Mouse (Mus musculus): ENCODE data around the gene Mrps9. TPM values are rescaled to one million over a fixed set of nuclear protein-coding genes. Genes with fewer than 3 reads are reported as not detected.
A peak's percentile ranks its signal among the peaks of the same experiment; 100 is the strongest.
"Not testable (repeated sequence)": the region's sequence is repeated elsewhere in the genome, so short reads cannot be mapped to it uniquely, and the experiment has no call there.

Mrps9 gene
- total RNA-seq (2014; fragmentation: Nextera tagmentation) (92.2 and 100 TPM in 2 replicates), total RNA-seq (2017) (83.1 and 105 TPM in 2 replicates)

DNA sequence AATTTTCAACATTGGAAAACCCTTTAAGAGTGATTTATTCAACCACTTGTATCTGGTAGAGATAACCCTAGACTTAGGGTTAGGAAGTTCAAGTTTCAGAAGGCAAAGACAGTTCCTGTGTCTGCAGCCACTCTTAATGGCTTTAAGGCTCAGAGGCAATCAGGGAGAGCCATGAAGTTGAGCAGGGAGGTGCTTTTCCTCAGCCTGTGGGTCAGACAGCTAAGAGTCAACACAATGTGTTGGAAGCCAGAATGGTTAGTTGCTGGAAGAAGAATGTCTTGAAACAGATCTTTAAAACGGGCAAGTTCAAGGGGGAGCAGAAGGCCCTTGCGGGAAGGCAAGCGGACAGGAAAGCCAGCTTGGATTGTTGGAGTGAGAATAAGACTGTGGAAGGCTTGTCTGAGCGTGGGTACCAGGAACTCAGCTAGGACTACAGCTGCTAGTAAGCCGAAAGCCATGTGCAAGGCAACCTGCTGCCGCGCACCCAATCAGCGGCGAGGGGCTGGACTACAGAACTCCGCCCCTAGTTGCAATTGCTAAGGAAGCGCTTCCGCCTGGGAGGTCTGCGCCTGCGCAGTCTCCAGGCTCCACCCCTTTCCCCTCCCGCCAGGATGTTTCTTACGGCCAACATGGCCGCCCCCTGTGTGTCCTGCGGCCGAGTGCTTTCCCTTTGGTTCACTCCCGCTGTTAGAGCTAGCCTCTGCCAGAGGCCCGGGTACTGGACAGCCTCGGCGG, at the start of gene Mrps9:
Gene Mrps9 (plus strand): TSS at position 571 of the 735 bp plus-strand sequence.
- peak; percentile 99 for ATAC-seq (replicated peaks; ENCODE audit: low FRiP score, low TSS enrichment, poor library complexity, severe bottlenecking)

DNA sequence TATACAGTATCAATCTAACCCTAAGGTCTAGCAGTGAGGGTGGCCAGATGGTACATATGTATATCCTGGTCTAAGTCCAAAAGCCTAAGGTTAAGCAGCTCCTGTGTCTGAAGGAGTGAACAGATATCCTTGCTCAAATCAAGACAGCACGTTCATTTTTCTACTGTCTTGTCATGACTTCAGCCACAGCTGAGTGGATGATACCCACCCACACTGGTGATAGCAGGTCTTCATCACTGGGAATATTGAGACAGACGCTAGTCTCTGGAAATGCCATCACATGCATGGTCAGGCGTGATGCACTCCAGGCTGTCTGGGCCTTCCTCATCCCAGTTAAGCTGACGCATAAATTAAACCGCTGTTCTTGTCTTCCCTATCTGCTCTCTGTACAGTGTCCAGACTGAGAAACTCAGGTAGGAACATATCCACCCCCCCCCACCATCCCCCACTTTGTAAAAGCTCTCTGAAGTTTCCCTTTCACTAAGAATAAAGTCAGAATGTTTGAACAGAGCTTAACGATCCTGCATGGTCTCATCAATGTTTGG, 37.7 kb upstream of the Mrps9 start:
- ATAC-seq (replicated peaks; ENCODE audit: low FRiP score, low TSS enrichment, poor library complexity, severe bottlenecking), result no peak

DNA sequence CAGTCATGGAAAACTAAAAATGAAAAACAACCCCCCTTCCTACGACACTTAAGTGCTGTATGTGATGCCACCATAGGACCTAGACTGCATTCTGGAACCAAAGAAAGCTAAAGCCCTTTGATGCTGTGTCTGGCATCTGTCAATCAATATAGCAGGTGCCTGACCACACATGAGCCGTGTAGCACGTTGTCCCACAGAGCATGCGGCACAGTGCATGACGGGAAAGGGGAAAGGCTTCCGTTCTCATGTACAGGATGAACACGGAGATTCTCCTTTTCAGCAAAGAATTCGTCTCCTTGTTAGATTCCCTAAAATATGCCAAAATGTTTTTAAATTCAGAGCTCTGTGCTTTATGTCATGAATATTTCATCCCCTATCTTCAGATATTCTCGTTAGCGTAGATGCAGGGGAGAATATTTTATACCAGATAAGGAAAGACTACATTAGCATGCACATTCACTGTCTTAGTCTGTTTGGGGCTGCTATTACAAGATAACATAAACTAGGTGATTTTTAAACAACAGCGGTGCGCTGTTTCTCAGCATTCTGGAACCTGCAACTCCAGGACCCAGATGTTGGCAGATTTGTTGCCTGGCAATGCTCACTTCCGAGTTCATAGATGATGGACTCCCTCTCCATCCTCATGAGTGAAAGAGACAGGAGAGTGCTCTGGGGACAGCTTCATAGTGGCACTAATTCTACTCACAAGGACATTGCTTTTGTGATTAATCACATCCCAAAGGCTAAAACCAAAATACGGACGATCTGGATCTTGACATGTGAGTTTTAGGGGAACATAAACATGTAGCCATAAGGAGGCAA, 36.0 kb upstream of the Mrps9 start:
- ATAC-seq (replicated peaks; ENCODE audit: low FRiP score, low TSS enrichment, poor library complexity, severe bottlenecking), result no peak

DNA sequence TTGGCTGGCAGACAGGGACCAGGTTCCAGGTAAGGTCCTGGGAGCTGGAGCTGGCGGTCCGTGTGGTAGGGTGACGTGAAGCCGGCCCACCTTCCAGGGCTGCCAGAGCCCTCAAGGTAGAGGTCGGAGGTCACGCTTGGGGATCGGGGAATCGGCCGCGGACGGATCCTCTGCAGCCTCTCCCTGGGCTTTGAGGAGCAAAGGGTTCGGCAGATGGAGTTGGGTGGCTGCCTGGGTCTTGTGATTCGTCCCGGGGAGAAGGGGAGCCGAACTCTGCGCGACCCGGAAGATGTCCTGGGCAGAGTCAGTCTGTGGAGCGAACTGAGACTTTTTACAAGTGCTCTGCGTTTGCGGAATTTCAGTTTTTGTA, 350 bp downstream of the Mrps9 start:
- peak; percentile 80 for ATAC-seq (replicated peaks; ENCODE audit: low FRiP score, low TSS enrichment, poor library complexity, severe bottlenecking)

DNA sequence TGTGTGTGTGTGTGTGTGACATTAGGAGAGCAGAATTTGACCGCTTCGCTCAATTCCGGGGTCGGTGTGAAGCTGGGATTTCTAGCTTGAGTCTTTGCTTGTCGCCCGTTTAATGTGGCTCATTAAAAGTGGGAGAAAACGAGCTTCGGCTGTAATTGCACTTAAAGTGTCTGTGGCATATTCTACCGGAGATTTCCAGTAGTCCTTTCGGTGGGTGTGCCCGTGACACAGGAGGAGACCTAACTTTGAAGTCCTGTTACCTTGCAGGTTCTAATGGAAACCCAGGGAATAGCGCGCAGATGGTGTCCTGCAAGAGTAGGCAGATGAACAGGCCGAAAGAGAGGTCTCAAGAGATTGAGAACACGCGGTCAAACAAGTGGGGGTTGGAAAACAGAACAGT, 777 bp downstream of the Mrps9 start:
- ATAC-seq (replicated peaks; ENCODE audit: low FRiP score, low TSS enrichment, poor library complexity, severe bottlenecking), result no peak

DNA sequence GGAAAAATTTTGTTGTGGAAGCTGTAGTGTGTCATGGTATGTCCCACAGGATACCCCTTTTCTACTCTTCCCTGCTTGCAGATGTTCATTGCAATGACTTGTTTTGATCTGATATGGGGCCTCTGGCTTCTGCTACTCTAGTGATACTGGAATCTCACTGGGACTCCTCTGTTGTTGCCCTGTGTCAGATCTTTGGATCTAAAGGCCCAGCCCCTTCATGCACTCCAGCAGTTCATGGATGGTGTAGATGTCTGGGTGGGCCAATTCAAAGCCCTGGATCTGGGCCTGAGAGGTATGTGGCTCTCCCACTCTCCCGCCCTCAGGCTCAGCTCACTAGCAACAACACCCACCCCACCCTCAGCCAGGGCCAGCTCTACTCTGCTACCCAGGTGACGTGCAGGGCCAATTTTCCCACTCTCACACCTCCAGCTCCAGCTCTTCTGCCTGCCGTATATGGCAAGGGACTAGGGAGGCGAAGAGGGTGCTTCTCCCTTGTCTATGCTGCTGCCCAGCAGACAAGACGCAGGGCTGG, 13.8 kb downstream of the Mrps9 start:
- no peak for ATAC-seq (replicated peaks; ENCODE audit: low FRiP score, low TSS enrichment, poor library complexity, severe bottlenecking)

DNA sequence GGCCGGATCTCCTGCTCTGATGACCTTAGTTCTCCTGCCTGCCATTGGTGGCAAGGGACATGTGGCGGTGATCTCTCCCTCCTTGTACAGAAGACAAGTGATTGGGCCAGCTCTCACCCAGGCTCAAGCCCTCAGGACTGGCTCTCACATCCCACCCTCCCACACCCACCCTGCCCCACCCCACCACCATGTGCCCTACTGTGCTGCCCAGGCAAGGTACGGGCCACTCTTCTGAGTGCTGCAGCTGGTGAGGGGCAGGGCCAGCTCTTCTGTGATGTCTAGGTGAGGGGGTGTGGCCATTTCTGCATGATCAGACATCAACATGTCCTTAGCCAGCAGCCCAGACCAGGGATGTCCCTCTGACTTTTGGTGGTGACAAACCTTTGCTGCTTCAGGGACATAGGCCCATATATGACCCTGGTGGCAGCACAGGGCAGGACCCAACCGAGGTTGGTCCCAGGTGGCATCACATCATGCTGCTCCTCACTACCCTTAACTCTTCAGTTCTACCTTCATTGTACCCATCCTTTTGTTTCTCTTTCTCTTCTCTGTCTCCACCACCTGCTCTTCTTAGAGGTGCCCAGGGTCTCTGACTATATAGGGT, 14.4 kb downstream of the Mrps9 start:
- no peak for ATAC-seq (replicated peaks; ENCODE audit: low FRiP score, low TSS enrichment, poor library complexity, severe bottlenecking)

DNA sequence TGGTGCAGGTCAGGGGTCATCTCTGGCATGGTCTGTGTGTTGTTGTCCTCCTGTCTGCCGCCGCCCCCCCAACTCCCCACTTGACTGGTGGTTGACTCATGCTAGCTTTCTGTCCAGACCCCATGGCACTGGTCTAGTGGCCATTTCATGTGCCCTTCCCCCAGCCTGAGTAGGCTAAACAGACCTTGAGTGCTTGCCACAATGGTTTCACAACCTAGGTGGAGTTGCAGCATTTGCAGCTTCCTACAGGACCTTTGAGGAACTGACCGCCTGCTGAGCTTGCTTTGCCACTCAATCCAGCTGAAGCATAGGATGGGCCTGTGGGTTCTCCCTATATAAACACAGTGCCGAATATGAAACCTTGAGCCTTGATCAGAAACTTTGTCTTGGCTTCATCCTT, 15.0 kb downstream of the Mrps9 start:
- no peak for ATAC-seq (replicated peaks; ENCODE audit: low FRiP score, low TSS enrichment, poor library complexity, severe bottlenecking)

DNA sequence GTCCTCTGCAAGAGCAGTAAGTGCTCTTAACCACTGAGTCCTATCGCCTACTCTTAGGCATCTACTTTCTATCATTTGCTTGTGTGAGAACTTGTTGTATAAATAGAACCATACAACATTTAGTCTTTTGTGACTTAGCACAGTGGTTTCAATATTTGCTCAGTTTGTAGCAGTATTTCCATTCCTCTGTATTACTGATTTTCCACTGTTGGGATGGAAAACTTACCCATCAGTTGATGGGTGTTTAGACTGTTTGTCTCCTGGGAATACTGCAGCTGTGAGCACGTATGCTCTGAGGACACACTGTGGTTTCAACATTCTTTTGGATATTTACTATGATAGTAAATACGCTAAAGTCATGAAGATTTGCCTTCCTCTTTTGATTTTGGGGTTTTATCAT, 16.2 kb downstream of the Mrps9 start:
- no peak for ATAC-seq (replicated peaks; ENCODE audit: low FRiP score, low TSS enrichment, poor library complexity, severe bottlenecking)

DNA sequence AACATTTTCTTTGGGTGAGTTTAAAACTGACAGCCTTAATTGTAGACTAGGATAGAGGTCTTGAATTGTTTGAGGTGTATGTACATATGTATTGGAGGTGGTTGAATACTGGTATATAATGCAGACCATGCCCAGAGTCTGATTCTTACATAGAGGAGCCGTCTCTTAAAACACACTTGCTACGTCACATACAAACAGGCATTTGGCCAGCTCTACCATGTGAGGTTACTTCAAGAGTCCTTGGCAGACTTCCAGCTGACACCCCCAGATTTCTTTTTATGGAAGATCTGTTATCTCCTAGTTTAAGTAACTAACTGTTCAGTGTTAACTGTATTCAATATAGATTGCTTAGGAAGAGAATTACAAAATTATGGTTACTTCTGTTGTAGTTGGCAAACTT, 23.1 kb downstream of the Mrps9 start:
- ATAC-seq (replicated peaks; ENCODE audit: low FRiP score, low TSS enrichment, poor library complexity, severe bottlenecking), result no peak

DNA sequence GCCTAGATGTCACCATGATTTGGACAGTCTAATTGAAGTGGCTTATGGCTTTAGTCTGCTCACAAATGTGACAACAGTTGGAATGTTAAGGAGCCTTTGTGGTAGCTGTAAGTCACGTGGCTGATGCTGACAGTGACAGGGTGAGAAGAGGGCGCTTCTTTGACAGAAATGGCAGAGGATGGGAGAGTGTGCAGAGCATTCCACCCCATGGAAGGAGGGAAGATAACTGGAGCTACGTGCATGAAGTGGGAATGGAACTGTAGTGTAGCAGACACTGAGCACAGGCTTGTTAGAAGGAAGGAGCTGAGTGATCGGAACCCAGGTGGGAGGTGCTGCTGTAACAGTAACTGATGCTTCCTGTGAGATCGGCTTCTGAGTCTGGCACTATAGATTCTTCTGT, 24.2 kb downstream of the Mrps9 start:
- no peak for ATAC-seq (replicated peaks; ENCODE audit: low FRiP score, low TSS enrichment, poor library complexity, severe bottlenecking)

DNA sequence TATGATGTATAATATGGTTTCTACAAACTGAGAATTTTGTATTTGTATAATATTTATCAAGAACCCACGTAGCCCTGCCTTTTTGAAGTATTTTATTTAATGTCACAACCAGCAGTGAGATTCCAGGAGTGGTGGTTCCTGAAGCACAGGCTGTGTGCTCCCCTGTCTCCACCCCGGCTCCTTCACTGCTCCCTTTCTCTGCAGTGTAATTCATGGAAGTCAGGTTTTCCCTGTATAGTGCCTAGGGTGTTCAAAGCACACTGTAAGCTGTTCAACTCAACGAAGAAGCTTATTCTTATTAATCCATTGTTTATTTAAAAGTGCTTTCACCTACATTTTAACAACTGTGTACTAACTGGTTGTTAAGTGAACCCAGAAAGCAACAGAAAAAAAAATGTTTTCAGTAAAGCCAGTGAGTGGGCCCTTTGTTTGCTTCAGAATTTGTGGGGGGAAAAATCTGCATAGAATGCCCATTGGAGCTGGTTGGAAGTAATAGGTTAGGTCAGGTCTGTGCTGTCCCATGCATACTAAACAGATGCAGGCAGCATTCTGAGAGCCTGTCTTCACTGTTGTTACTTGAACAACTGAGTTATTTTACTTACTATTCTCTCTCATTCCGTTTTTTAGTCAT, 25.5 kb downstream of the Mrps9 start:
- no peak for ATAC-seq (replicated peaks; ENCODE audit: low FRiP score, low TSS enrichment, poor library complexity, severe bottlenecking)

DNA sequence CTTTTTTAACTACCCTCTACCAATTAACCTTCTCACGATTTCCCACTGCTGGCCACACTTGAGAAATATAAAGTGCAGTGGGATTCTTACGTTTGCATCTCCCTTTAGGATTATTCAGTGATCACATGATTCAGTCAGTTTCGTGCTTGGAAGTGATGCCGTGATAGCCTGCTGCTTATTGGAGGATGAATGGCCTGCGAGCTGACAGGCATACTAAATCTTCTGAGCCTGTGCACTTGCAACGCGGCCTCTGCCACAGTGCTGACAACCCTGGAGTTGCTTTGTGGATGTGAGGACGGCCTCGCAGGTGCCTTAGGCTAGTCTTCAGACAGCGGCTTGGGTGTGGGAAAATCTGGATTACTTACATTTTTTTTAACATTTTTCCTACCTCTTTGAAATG, 26.2 kb downstream of the Mrps9 start:
- ATAC-seq (replicated peaks; ENCODE audit: low FRiP score, low TSS enrichment, poor library complexity, severe bottlenecking), result no peak

DNA sequence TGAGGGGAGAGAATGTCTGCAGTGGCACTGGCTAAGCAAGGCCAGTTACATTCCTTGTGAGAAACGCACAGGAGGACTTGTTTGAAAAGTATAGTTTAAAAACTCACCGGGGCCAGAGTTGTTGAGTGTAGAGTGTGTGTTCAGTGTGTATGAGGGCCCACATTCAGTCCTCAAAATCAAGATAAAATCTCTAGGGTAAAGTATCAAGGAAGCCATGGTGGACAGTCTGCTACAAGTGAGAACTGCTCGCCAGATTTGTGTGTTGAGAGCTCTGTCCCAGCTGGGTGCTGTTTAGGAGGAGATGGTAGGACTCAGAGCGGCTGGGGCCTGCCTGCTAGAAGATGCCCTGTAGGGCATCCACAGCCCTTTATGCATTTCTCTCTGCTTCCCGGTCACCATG, 27.8 kb downstream of the Mrps9 start:
- ATAC-seq (replicated peaks; ENCODE audit: low FRiP score, low TSS enrichment, poor library complexity, severe bottlenecking), result no peak

DNA sequence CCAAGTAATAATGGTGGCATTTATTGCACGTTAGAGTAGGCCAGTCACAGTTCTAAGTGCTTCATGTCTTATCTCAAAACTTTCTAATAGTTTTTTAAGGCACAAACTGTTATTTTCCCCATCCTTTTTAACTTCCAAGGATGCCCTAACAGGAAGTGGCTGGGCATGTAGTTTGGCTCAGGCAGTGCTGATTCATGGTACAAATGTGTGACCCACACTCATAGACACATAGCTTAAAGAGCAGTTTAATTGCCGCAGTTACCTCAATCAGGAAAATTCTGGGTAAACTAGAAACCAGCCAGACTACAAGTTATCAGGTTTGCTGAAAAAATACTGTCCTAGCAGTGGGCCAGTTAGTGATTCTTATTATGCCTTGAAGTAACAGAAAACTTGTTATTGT, 31.2 kb downstream of the Mrps9 start:
- ATAC-seq (replicated peaks; ENCODE audit: low FRiP score, low TSS enrichment, poor library complexity, severe bottlenecking), result no peak

DNA sequence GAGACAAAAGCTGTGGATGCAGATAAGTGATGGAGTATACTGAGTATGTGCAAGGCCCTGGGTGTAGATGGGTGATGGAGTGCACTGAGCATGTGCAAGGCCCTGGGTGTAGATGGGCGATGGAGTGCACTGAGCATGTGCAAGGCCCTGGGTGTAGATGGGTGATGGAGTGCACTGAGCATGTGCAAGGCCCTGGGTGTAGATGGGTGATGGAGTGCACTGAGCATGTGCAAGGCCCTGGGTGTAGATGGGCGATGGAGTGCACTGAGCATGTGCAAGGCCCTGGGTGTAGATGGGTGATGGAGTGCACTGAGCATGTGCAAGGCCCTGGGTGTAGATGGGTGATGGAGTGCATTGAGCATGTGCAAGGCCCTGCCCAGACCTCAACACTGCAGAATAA, 32.4 kb downstream of the Mrps9 start:
- not testable (repeated sequence) for ATAC-seq (replicated peaks; ENCODE audit: low FRiP score, low TSS enrichment, poor library complexity, severe bottlenecking)

DNA sequence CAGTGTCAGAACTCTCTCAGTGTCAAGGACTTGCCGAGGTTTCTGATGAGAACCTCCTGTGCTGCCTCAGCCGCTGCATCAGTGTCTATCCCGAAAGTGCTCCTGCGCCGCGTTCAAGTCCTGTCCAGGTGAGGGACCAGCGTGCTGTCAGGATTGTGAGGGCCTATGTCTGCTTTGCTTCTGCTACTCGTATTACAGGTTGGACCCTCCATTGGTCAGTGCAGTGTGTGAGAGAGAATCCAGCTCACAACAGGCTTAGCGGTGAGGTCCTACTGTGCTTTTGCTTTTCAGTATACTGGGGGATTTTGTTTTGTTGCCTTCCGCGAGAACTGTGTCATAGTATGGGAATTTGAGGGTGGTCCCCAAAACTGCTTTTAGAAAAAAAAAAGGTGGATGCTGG, 36.8 kb downstream of the Mrps9 start:
- no peak for ATAC-seq (replicated peaks; ENCODE audit: low FRiP score, low TSS enrichment, poor library complexity, severe bottlenecking)

DNA sequence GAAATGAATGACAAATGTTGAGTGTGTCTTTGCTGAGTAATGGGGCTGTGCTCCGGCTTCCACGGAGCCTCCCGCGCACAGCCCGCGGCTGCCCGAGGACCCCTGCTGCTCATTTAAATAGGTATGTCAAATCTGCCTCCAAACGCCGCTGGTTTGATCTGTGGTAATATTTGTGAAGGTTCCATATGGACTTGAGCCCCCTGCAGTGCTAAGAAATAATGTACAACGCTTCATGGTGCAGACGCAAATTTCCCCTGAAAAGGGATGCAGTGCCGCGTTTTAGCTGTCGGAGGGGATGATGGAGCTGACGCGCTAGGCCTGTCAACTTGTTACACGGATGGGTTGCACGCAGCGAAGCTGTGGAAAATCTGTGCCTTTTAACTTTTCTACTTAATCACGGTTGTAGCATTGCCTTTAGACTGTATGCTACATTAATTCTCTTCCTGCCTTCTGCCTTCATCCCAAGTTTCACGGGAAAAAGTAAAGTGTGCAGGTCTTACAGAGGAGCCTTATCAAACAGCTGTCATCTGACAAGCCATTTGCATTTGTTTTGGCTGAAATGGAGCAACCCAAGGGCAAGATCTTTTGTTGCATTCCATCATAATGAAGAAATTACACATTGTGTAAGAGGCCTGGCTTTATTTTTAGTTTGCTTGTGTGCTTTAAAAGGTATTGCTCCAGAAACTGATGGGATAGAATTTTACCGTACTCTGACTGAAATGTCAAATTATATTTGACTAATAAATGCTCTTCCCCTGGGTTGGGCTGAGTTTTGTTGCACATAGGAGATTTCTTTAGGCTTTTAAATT, 37.7 kb downstream of the Mrps9 start:
- ATAC-seq (replicated peaks; ENCODE audit: low FRiP score, low TSS enrichment, poor library complexity, severe bottlenecking), result no peak

DNA sequence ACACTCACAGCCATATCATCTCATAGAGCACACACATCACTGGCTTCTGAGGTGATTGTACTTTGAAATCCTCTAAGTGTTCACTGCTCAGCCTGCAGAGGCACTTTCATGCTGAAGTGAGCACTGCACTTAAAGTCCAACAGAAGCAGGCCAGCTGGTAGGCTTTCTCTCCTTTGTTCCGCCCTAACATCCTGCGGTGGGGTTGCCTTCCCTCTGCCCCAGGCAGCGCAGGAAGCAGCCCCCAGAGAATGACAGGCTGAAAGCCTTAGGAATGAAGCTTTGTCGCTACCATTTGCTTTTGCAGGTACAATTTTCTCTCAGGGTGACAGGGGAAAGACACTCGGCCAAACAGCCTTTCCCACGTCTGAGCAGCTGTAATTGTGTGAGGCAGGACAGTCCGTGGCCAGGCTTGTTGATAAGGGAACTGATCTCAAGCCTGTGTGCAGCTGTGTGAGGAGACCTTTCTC, 38.4 kb downstream of the Mrps9 start:
- no peak for ATAC-seq (replicated peaks; ENCODE audit: low FRiP score, low TSS enrichment, poor library complexity, severe bottlenecking)
